Mouse (Mus musculus) forebrain, embryonic 13.5 days (tissue): ENCODE data around the gene Ssb. TPM values are rescaled to one million over a fixed set of nuclear protein-coding genes. Genes with fewer than 3 reads are reported as not detected.
A peak's percentile ranks its signal among the peaks of the same experiment; 100 is the strongest.

Experiments used
- ATAC-seq: fragments of 200-750 bp; cut with Nextera tagmentation; 2 replicates; pipeline ENCODE4 v1.8.0; 2017
- H3K27ac ChIP-seq: fragments of 300-500 bp; sonication (generic); 2 replicates; pipeline ENCODE4 v1.5.1; 2015; ENCODE audit warnings: inconsistent platforms, mild to moderate bottlenecking, moderate library complexity
- H3K27me3 ChIP-seq: fragments of 300-500 bp; sonication (generic); 2 replicates; pipeline ENCODE4 v1.6.1; 2015; ENCODE audit warnings: mild to moderate bottlenecking, inconsistent platforms
- H3K36me3 ChIP-seq: fragments of 300-500 bp; sonication (generic); 2 replicates; pipeline ENCODE4 v1.6.1; 2015; ENCODE audit warnings: mild to moderate bottlenecking, inconsistent platforms; ENCODE audit not compliant: poor library complexity, severe bottlenecking
- H3K4me1 ChIP-seq: fragments of 300-500 bp; sonication (generic); 2 replicates; pipeline ENCODE4 v1.6.1; 2015; ENCODE audit warnings: inconsistent platforms
- H3K4me2 ChIP-seq: fragments of 300-500 bp; sonication (generic); 2 replicates; pipeline ENCODE4 v1.6.1; 2015; ENCODE audit warnings: inconsistent platforms, mild to moderate bottlenecking, moderate library complexity
- H3K4me3 ChIP-seq: fragments of 300-500 bp; sonication (generic); 2 replicates; pipeline ENCODE4 v1.5.1; 2015; ENCODE audit warnings: mild to moderate bottlenecking, inconsistent platforms
- H3K9ac ChIP-seq: fragments of 300-500 bp; sonication (generic); 2 replicates; pipeline ENCODE4 v1.6.1; 2015; ENCODE audit warnings: mild to moderate bottlenecking, inconsistent platforms
- H3K9me3 ChIP-seq: fragments of 300-500 bp; sonication (generic); replicated peaks from 2 replicates; pipeline ENCODE4 v1.6.1; 2016; ENCODE audit warnings: inconsistent platforms
- WGBS: fragments of 180-500 bp; shearing (Covaris S2); methylation state at CpG from one replicate; pipeline ENCODE4 v1.1.7; 2015; 5-methylcytosine and 5-hydroxymethylcytosine counted together
- polyA plus RNA-seq: library from polyadenylated mRNA; unstranded; fragments of >200 nt; fragmentation: Nextera tagmentation; extraction: Ambion mirVana; gene quantifications from 2 replicates; pipeline ENCODE4 v1.2.1, GENCODE M21; 2015

Gene Ssb
- polyA plus RNA-seq, 1 experiment from 2014 or later, result 426 TPM

GRCm38 (mm10) chr2:69885050-69885449 is 23.7 kb downstream of the Ssb start:
- peaks cover 12% of the 10 kb centered on the region for H3K4me1 ChIP-seq
- H3K36me3 ChIP-seq, result no peaks in the 10 kb centered on the region
- H3K9ac ChIP-seq, result peak overlapping the region; percentile 80
- H3K27me3 ChIP-seq, result no peaks in the 10 kb centered on the region
- WGBS, result 6% methylated on average over 12 of the region's 12 CpGs
- peak; percentile 54; the same call in 1 of the 2 replicates for ATAC-seq
- H3K4me3 ChIP-seq, result peak overlapping the region; percentile 56
- no peak overlapping the region for H3K27ac ChIP-seq
- H3K9me3 ChIP-seq, result no peaks in the 10 kb centered on the region
- peak overlapping the region; percentile 73 for H3K4me2 ChIP-seq

- H3K27me3 ChIP-seq, result no peaks in the 10 kb centered on the region
- peak within 1 kb of the TSS; percentile 73 for H3K4me2 ChIP-seq
- H3K4me1 ChIP-seq, result peaks cover 12% of the 10 kb centered on the region
- 2% methylated on average over 45 of the region's 45 CpGs for WGBS
- no peaks in the 10 kb centered on the region for H3K36me3 ChIP-seq
- no peak within 1 kb of the TSS for H3K27ac ChIP-seq
- no peaks in the 10 kb centered on the region for H3K9me3 ChIP-seq
- peak within 1 kb of the TSS; percentile 80 for H3K9ac ChIP-seq
- peak; percentile 97 for ATAC-seq
- H3K4me3 ChIP-seq, result peak within 1 kb of the TSS; percentile 56
Measured at GRCm38 (mm10) chr2:69885451-69886305, 24.3 kb downstream of the Ssb start, which contains the start of gene Mettl5. Mettl5 (minus strand) TSS chr2:69885615.

GRCm38 (mm10) chr2:69888957-69889356 is 27.6 kb downstream of the Ssb start:
- WGBS, result 82% methylated on average over 2 of the region's 2 CpGs
- Histone ChIP-seq H3K9ac (no peak overlapping the region), H3K4me3 (no peak overlapping the region), H3K27me3 (no peaks in the 10 kb centered on the region), H3K36me3 (no peaks in the 10 kb centered on the region), H3K9me3 (no peaks in the 10 kb centered on the region), H3K4me2 (no peak overlapping the region), H3K27ac (no peak overlapping the region), H3K4me1 (peaks cover 12% of the 10 kb centered on the region)
- ATAC-seq, result no peak

- H3K4me3 ChIP-seq, result no peak overlapping the region
- no peak overlapping the region for H3K4me2 ChIP-seq
- H3K36me3 ChIP-seq, result no peaks in the 10 kb centered on the region
- H3K9me3 ChIP-seq, result no peaks in the 10 kb centered on the region
- H3K27me3 ChIP-seq, result no peaks in the 10 kb centered on the region
- ATAC-seq, result no peak
- no peak overlapping the region for H3K9ac ChIP-seq
- WGBS, result 74% methylated on average over 7 of the region's 7 CpGs
- peaks cover 2% of the 10 kb centered on the region; the same call in 1 of the 2 replicates for H3K4me1 ChIP-seq
- H3K27ac ChIP-seq, result no peak overlapping the region
Measured at GRCm38 (mm10) chr2:69890843-69891242, 29.5 kb downstream of the Ssb start.

- Histone ChIP-seq H3K9ac (no peak overlapping the region), H3K36me3 (no peaks in the 10 kb centered on the region), H3K27ac (no peak overlapping the region), H3K4me2 (no peak overlapping the region), H3K4me1 (peaks cover 1% of the 10 kb centered on the region; the same call in 1 of the 2 replicates), H3K4me3 (no peak overlapping the region), H3K9me3 (no peaks in the 10 kb centered on the region), H3K27me3 (no peaks in the 10 kb centered on the region)
- 89% methylated on average over 1 of the region's 1 CpGs for WGBS
- no peak for ATAC-seq
Measured at GRCm38 (mm10) chr2:69893145-69893544, 31.8 kb downstream of the Ssb start.

- no peaks in the 10 kb centered on the region for H3K9me3 ChIP-seq
- no peak for ATAC-seq
- H3K4me1 ChIP-seq, result peaks cover 9% of the 10 kb centered on the region
- H3K9ac ChIP-seq, result no peak overlapping the region
- H3K27me3 ChIP-seq, result no peaks in the 10 kb centered on the region
- no peak overlapping the region for H3K4me2 ChIP-seq
- no peak overlapping the region for H3K27ac ChIP-seq
- H3K4me3 ChIP-seq, result no peak overlapping the region
- no peaks in the 10 kb centered on the region for H3K36me3 ChIP-seq
- 87% methylated on average over 5 of the region's 5 CpGs for whole genome bisulfite sequencing
Measured at GRCm38 (mm10) chr2:69893891-69894290, 32.5 kb downstream of the Ssb start.

GRCm38 (mm10) chr2:69895502-69896223 is 34.3 kb downstream of the Ssb start:
- Histone ChIP-seq H3K9me3 (no peaks in the 10 kb centered on the region), H3K4me3 (no peak overlapping the region), H3K4me2 (no peak overlapping the region), H3K27ac (no peak overlapping the region), H3K4me1 (peaks cover 19% of the 10 kb centered on the region), H3K27me3 (no peaks in the 10 kb centered on the region), H3K36me3 (no peaks in the 10 kb centered on the region), H3K9ac (no peak overlapping the region)
- 55% methylated on average over 14 of the region's 14 CpGs for WGBS
- no peak for ATAC-seq

GRCm38 (mm10) chr2:69896224-69896581 is 34.8 kb downstream of the Ssb start:
- ATAC-seq, result no peak
- H3K27ac ChIP-seq, result no peak overlapping the region
- H3K36me3 ChIP-seq, result 0 out of 2 replicates have a peak, but pooled peaks cover 4% of the 10 kb centered on the region
- no peaks in the 10 kb centered on the region for H3K27me3 ChIP-seq
- WGBS, result 95% methylated on average over 4 of the region's 4 CpGs
- no peak overlapping the region for H3K4me2 ChIP-seq
- no peak overlapping the region for H3K9ac ChIP-seq
- peaks cover 19% of the 10 kb centered on the region for H3K4me1 ChIP-seq
- H3K9me3 ChIP-seq, result no peaks in the 10 kb centered on the region
- H3K4me3 ChIP-seq, result no peak overlapping the region

GRCm38 (mm10) chr2:69897039-69897617 is 35.8 kb downstream of the Ssb start, which contains the start of gene Ubr3:
Ubr3 (plus strand) TSS chr2:69897246.
- Histone ChIP-seq H3K9me3 (no peaks in the 10 kb centered on the region), H3K27ac (peak within 1 kb of the TSS; percentile 92), H3K9ac (peak within 1 kb of the TSS; percentile 98), H3K4me2 (peak within 1 kb of the TSS; percentile 94), H3K27me3 (no peaks in the 10 kb centered on the region), H3K4me3 (peak within 1 kb of the TSS; percentile 98), H3K4me1 (peaks cover 19% of the 10 kb centered on the region), H3K36me3 (0 out of 2 replicates have a peak, but pooled peaks cover 6% of the 10 kb centered on the region)
- peak; percentile 99 for ATAC-seq
- under 1% methylated on average over 65 of the region's 65 CpGs for WGBS

- Histone ChIP-seq H3K4me1 (peaks cover 19% of the 10 kb centered on the region), H3K36me3 (0 out of 2 replicates have a peak, but pooled peaks cover 6% of the 10 kb centered on the region), H3K9ac (peak overlapping the region; percentile 98), H3K4me3 (peak overlapping the region; percentile 98), H3K4me2 (peak overlapping the region; percentile 94), H3K9me3 (no peaks in the 10 kb centered on the region), H3K27ac (peak overlapping the region; percentile 92), H3K27me3 (no peaks in the 10 kb centered on the region)
- under 1% methylated on average over 54 of the region's 55 CpGs for WGBS
- ATAC-seq, result peak; percentile 48
Measured at GRCm38 (mm10) chr2:69897618-69898575, 36.5 kb downstream of the Ssb start.

- H3K4me2 ChIP-seq, result no peak overlapping the region
- H3K9ac ChIP-seq, result no peak overlapping the region
- peaks cover 14% of the 10 kb centered on the region for H3K4me1 ChIP-seq
- H3K9me3 ChIP-seq, result no peaks in the 10 kb centered on the region
- H3K27ac ChIP-seq, result no peak overlapping the region
- H3K27me3 ChIP-seq, result no peaks in the 10 kb centered on the region
- peaks cover 10% of the 10 kb centered on the region for H3K36me3 ChIP-seq
- no peak overlapping the region for H3K4me3 ChIP-seq
- WGBS, result 95% methylated on average over 3 of the region's 3 CpGs
- no peak for ATAC-seq
Measured at GRCm38 (mm10) chr2:69903541-69903940, 42.2 kb downstream of the Ssb start.
